Mouse (Mus musculus) cerebellum, adult 2 months (tissue): ENCODE measurements around the gene Psmb1. TPM values are rescaled to one million over a fixed set of nuclear protein-coding genes. Genes with fewer than 3 reads are reported as not detected.

Experiments
- DNase-seq, 2 experiments: peaks; one replicate each; pipeline ENCODE4 v3.0.0; 2021
- H3K27ac ChIP-seq: fragments of 200-500 bp; 2 replicates; pipeline ENCODE4 v1.5.1; 2012; ENCODE audit warnings: low read length, control low read depth, inconsistent platforms; ENCODE audit not compliant: insufficient read depth
- H3K27me3 ChIP-seq: fragments of 200-500 bp; 2 replicates; pipeline ENCODE4 v1.6.1; 2012; ENCODE audit warnings: inconsistent platforms, mild to moderate bottlenecking, low read length, moderate library complexity; ENCODE audit not compliant: control insufficient read depth, insufficient read depth
- H3K4me1 ChIP-seq: fragments of 200-500 bp; 2 replicates; pipeline ENCODE4 v1.6.1; 2011; ENCODE audit warnings: low read length; ENCODE audit not compliant: control insufficient read depth, insufficient read depth
- H3K4me3 ChIP-seq: fragments of 200-500 bp; replicated peaks from 2 replicates; pipeline ENCODE3; 2011; ENCODE audit warnings: mild to moderate bottlenecking, low read depth, low read length, control low read depth; ENCODE audit not compliant: insufficient read depth
- CTCF ChIP-seq: fragments of 200-500 bp; IDR thresholded peaks from 2 replicates; pipeline ENCODE4 v1.5.1; 2011; ENCODE audit warnings: low read depth, mild to moderate bottlenecking, control low read depth, low read length, moderate library complexity, borderline replicate concordance; ENCODE audit not compliant: insufficient read depth
- POLR2A ChIP-seq: fragments of 200-500 bp; IDR thresholded peaks from 2 replicates; pipeline ENCODE4 v1.6.1; 2011; ENCODE audit warnings: low read length, control low read depth, borderline replicate concordance; ENCODE audit not compliant: insufficient read depth
- whole genome bisulfite sequencing: fragments of 180-500 bp; shearing (Covaris S2); methylation state at CpG from one replicate; pipeline ENCODE4 v1.1.7; 2018; 5-methylcytosine and 5-hydroxymethylcytosine counted together
- polyA plus RNA-seq: library from polyadenylated mRNA; depleted of rRNA; stranded (reverse); fragments of >200 nt; gene quantifications from 2 replicates; pipeline ENCODE4 v1.2.3, GENCODE M21; 2012; rRNA removed

The Psmb1 gene
- polyA plus RNA-seq, 1 experiment = 162 TPM

- no peak for DNase-seq
- Histone ChIP-seq H3K27me3 (no peaks in the 10 kb centered on the region; the same call in 1 of the 2 replicates), H3K27ac (no peak overlapping the region), H3K4me1 (peaks cover 15% of the 10 kb centered on the region), H3K4me3 (no peak overlapping the region)
- TF ChIP-seq CTCF = no peak
- TF ChIP-seq POLR2A = no peak
- WGBS = 92% methylated on average over 3 of the region's 3 CpGs
Measured at GRCm38 (mm10) chr17:15432036-15432435, 67.5 kb downstream of the Psmb1 start.

- H3K4me3 ChIP-seq = no peak overlapping the region
- no peaks in the 10 kb centered on the region; the same call in 1 of the 2 replicates for H3K27me3 ChIP-seq
- no peak overlapping the region for H3K27ac ChIP-seq
- 80% methylated on average over 4 of the region's 4 CpGs for WGBS
- H3K4me1 ChIP-seq = peaks cover 15% of the 10 kb centered on the region
- no peak for TF ChIP-seq POLR2A
- no peak for TF ChIP-seq CTCF
- no peak for DNase-seq
Measured at GRCm38 (mm10) chr17:15431551-15431950, 68.0 kb downstream of the Psmb1 start.

GRCm38 (mm10) chr17:15431021-15431514, 68.5 kb downstream of the Psmb1 start:
- Histone ChIP-seq H3K4me1 (peaks cover 15% of the 10 kb centered on the region), H3K27me3 (no peaks in the 10 kb centered on the region), H3K4me3 (no peak overlapping the region), H3K27ac (no peak overlapping the region)
- WGBS = 9% methylated on average over 5 of the region's 5 CpGs
- no peak for TF ChIP-seq POLR2A
- TF ChIP-seq CTCF = no peak
- DNase-seq = peak; percentile 44 to 77

GRCm38 (mm10) chr17:15429937-15430336, 69.6 kb downstream of the Psmb1 start:
- Histone ChIP-seq H3K4me1 (peaks cover 15% of the 10 kb centered on the region), H3K27ac (no peak overlapping the region), H3K4me3 (no peak overlapping the region), H3K27me3 (no peaks in the 10 kb centered on the region)
- TF ChIP-seq CTCF (no peak), POLR2A (no peak)
- 22% methylated on average over 1 of the region's 1 CpGs for WGBS
- DNase-seq = peak in 1 of 2 experiments; percentile 26

GRCm38 (mm10) chr17:15429451-15429850, 70.1 kb downstream of the Psmb1 start:
- DNase-seq = no peak
- no peaks in the 10 kb centered on the region for H3K27me3 ChIP-seq
- H3K4me1 ChIP-seq = peaks cover 15% of the 10 kb centered on the region
- WGBS = 94% methylated on average over 6 of the region's 6 CpGs
- H3K4me3 ChIP-seq = no peak overlapping the region
- no peak for TF ChIP-seq POLR2A
- TF ChIP-seq CTCF = no peak
- H3K27ac ChIP-seq = no peak overlapping the region

- Histone ChIP-seq H3K27ac (no peak overlapping the region), H3K4me1 (peaks cover 9% of the 10 kb centered on the region), H3K27me3 (no peaks in the 10 kb centered on the region), H3K4me3 (no peak overlapping the region)
- over 99% methylated on average over 3 of the region's 3 CpGs for WGBS
- no peak for TF ChIP-seq POLR2A
- TF ChIP-seq CTCF = no peak
- DNase-seq = no peak
Measured at GRCm38 (mm10) chr17:15425931-15426330, 73.6 kb downstream of the Psmb1 start.

Other genes with a start within 250 kb of the Psmb1 start
- gene Dll1, start 122.9 kb downstream of the Psmb1 start, polyA plus RNA-seq = 5.2 and 6.2 TPM in 2 replicates
- gene Fam120b, start 103.5 kb downstream of the Psmb1 start, polyA plus RNA-seq = 33.8 TPM in 2 replicates
- gene Tbp, start 137 bp upstream of the Psmb1 start, polyA plus RNA-seq = 58.2 and 68.7 TPM in 2 replicates
- 26.3 and 28.1 TPM in 2 replicates for gene Pdcd2, start 27.6 kb upstream of the Psmb1 start, polyA plus RNA-seq
- gene Prdm9, start 64.6 kb upstream of the Psmb1 start, polyA plus RNA-seq = 4.3 and 4.8 TPM in 2 replicates
- 6.6 and 7.0 TPM in 2 replicates for gene Chd1, start 205.2 kb upstream of the Psmb1 start, polyA plus RNA-seq